Mouse (Mus musculus) right cerebral cortex, postnatal 4 days (tissue): Measurements from ENCODE around the gene Vmn1r126.
"Not testable (repeated sequence)": the region's sequence is repeated elsewhere in the genome, so short reads cannot be mapped to it uniquely, and the experiment has no call there.

Experiments used
- DNase-seq: peaks from one replicate; pipeline ENCODE4 v3.0.0-alpha.2; 2022

Gene Vmn1r126

GRCm38 (mm10) chr7:21301367-21301766 lies at the start of gene Vmn1r126:
Vmn1r126 (minus strand) TSS chr7:21301467.
- DNase-seq: not testable (repeated sequence)

GRCm38 (mm10) chr7:21349073-21349472 lies 47.8 kb upstream of the Vmn1r126 start, which contains the start of gene Vmn1r128:
Vmn1r128 (plus strand) TSS chr7:21349373.
- not testable (repeated sequence) for DNase-seq

GRCm38 (mm10) chr7:21319761-21320160 lies 18.5 kb upstream of the Vmn1r126 start, which contains the start of gene Vmn1r127:
Vmn1r127 (minus strand) TSS chr7:21319861.
- not testable (repeated sequence) for DNase-seq

- DNase-seq: not testable (repeated sequence)
These were observed 29.4 kb downstream of the Vmn1r126 start, which contains the start of gene Vmn1r125 for GRCm38 (mm10) chr7:21271879-21272278. Vmn1r125 (plus strand) TSS chr7:21272179.

- not testable (repeated sequence) for DNase-seq
These were observed 40.8 kb downstream of the Vmn1r126 start, which contains the start of gene Vmn1r124 for GRCm38 (mm10) chr7:21260517-21260916. Vmn1r124 (minus strand) TSS chr7:21260617.
